Mouse (Mus musculus): ENCODE measurements at regions not wholly inside any gene's neighbourhood (a gene's known extent, or its start where the extent isn't known, plus 50 kb on each side); places are given as distances from the start of the nearest gene placed in this dataset.
"Not testable (repeated sequence)": the region's sequence is repeated elsewhere in the genome, so short reads cannot be mapped to it uniquely, and the experiment has no call there.

DNA sequence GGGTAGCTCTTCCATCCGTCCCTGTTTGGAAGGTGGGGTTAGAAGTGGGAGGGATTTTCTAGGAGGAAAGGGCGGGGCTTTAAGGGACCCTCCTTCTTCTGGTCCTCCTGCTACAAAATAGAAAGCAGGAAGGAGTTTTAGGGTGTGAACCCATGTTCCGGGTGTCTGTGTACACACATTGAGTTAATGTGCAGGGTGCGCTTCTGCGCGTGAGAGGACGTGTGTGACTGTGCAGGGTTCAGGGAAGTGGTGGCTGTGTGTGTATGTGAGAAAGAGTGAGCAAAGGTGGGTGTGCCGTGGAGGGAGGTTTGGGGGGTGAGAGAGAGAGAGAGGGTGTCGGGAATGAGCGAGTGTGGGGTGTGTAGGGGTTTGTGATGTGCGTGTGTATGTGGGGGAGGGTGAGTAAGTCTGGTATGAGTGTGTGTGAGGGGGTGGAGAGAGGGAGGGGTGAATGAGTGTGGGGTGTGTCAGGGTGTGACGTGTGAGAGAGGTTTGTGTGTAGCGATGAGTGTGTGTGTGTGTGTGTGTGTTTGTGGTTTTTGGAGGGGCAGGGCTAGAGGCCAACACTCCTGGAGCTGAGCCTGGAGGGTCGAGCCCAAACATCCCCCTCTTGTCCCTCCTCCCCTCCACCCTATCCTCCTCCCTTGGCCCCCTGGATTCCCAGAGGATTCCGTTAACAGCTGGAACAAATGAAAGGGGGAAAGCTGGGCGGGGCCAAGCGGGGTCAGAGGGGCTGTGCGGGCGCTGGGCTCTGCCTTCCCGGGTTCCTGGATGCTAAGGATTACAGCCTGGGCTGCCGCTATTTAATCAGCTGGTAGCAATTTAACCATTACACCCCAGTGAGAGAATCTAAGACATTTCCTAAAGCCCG, 95.3 kb upstream of the Med13l start:
- peak in 1 of 2 experiments; percentile 17 for DNase-seq

DNA sequence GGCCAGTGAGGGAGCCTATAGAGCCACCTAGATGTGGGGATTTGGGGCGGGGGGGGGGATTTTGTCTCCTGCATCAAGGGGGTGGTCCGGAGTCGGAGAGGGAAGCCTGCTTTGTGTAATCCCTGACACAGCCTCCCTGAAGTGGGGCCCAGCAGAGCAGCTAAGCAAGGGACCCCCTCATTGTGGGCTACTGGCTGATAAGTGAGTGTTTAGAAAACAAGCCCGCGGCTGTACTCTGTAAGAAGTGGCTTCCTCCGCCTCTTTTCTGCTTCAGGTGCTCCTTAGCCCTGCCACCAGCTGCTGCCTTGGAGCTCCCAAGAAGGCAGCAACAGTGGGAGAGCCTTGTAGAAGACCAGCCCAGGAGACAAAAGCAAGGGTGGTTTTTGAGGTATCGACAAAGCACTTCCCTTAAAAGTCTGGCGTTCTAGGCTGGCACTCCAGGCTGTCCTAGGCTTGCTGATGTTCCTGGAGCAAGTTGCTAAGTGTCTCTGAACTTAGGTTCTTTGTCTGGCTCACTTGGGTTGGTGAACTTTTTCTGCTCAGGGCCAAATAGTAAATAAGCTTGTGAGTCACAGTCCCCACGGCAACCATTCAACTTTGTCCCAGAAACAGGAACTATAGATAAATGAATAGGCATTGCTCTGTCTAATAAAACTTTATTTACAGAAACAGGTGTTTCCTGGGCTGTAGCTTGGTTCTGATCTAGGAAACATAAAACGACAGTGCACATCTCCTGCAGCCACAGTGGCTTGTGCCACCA, 94.3 kb upstream of the Med13l start:
- DNase-seq, result no peak

DNA sequence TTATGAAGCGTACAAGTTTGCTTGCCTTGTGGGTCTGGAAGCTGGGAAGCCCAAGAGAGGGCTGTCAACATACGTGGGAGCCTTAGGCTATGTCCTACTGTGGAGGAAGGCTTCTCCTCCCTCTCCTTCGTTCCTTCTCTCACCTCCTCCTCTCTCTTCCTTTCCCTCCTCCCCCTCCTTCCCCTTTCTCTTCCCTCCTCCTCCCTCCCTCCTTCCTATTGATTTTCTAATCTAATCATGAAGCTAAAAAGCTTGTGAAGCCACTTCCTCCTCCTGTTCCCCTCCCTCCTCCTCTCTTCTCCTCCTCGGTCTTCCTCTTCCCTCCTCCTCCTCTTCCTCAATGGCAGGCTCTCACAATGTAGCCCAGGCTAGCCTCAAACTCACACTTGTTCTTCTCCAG, 91.7 kb upstream of the Med13l start:
- no peak for DNase-seq

DNA sequence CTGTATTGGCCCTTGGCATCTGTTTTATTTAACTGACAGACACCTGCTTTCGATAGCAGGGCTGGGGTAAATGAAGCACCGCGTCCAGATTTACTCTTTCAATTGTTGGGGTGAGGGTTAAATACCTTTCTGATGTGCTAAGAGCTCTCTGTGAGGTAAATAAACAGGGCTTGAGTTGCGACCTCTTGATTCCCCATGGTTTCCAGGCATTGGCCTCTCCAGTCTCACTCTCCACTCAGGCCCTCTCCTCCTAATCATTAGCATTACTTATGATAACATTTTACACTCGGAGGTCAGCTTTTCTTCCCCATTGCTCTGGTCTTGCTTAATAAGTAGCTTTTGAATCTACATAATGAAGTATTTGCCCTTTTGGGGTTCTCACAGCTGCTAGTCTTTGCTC, 88.9 kb upstream of the Med13l start:
- no peak for DNase-seq

DNA sequence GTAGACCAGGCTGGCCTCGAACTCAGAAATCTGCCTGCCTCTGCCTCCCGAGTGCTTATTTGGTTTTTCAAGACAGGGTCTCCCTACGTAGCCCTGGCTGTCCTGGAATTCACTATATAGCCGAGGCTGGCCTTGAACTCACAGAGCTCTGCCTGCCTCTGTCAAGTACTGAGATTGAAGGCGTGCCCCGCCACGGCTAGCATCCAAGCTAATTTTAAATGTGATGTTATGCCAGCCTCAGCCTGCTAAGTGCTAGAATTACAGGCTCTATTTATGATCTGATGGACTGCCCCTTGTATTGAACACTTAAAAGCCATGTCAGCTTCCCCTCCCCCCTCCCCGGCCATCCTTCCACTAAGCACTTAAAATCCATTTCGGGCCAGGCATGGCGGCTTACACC, 88.2 kb upstream of the Med13l start:
- no peak for DNase-seq

DNA sequence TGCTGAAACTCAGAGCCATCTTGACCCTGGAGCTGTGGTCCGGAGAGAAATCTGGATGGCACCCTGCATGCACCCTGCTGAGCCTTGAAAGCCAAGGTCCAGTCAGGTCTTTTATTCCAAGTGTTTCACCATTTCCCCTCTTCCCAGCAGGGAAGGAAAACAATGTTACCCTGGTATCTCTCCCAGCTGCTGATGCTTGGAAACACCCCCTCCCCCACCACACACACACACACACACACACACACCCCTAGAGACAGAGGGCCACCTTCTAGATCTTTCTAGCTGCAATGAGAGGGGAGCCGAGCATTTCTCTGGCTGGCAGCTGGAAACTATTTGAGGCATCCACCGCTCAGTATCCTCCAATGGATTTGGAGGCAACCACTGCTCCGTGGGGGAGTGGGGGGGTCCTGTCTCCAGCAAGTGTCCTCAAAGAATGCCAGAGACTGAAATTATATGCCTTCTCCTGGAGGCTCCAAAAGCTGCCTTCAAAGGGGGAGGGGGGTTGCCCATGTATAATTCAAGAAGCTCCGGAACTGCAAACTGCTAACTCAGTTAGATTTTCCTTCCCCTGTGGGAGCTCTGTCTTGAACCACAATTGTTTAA, 87.2 kb upstream of the Med13l start:
- no peak for DNase-seq

DNA sequence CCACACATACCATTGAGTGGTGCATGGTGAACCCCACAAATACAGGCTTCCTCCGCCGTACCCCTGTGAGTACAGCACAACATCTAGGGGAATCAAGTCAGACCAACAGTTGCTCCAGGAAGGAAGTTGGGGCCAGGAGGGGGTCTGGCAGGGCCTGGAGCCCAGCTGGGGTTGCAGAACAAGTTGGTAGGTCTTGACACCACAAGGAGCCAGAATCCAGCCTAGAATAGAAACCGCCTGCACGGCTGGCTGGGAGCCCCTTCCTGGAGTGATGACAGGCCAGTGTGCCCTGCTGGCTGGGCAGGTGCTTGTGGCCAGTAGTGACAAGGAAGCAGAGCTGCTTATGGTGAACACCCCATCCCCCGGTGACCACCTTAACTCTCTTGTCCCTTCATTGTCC, 83.9 kb upstream of the Med13l start:
- DNase-seq, result no peak

DNA sequence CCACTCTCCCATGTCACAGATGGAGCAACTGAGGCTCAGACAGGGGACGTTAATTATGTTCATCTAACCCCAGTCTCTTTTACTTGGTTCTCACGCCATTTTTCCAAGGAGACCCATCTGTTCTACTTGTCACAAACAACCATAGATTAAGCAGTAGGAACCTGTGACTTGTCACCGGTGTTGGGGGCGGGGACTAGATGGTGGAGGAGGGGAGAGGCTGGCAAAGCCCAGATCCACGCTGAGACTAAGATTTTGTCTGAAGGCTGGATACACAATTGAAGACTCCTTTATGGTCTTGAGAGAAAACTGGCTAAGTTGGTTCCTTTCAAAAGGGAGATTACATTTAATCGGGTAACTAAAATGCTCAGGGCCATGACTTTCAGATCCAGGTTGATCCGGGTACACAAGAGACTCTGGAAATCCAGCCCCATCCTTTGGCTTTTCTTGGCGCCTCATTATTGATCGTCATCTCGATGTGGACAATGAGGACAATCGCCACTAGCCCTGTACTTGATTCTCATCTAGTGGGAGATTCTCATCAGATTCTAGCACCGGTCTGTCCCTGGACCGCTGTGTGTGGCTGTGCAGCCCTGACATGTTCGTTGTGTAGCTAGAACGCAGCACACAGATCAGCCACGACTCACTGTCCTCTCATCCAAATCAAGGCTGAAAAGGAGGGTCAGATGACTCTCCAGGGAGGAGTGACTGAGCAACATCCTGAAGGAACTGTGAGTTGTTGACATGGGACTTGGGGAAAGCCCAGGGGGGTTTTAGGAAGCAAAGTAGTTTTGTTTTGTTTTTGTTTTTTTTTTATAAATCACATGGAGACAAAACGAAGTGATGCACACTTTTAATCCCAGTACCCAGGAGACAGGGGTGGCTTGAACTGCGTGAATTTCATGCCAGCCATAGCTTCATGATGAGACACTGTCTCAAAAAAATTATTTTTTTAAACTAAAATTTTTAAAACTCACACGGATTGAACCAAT, 83.1 kb upstream of the Med13l start:
- no peak for DNase-seq

DNA sequence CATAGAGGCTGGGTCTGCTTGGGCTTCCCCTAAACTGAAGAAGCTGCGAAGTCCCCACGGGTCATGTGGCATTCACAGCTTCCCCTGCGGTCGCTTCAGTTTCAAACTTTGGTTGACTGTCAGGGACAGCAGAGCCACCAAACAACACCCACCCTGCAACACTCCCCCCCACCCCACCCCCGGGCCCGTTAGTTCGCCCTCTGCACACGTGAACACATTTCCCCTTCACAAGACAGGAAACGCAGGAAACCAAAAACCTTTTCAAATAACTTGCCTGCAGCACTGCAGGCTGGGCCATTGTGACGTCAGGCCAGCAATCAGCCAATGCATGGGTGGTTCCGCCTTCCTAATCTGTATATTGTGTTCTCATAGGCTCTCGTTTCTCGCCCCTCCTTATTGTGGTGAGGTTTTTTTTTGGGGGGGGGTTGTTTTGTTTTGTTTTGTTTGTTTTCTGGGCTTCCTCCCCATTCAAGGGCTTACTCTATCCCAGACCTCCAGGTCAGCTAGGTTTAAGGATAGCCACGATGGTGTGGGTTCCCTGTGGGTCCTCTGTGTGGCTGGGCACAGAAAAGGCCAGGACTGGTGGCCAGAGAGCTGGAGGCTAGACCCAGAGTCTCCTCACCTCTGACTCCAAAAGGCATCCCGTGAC, 82.2 kb upstream of the Med13l start:
- peak; percentile 50 to 66 for DNase-seq

DNA sequence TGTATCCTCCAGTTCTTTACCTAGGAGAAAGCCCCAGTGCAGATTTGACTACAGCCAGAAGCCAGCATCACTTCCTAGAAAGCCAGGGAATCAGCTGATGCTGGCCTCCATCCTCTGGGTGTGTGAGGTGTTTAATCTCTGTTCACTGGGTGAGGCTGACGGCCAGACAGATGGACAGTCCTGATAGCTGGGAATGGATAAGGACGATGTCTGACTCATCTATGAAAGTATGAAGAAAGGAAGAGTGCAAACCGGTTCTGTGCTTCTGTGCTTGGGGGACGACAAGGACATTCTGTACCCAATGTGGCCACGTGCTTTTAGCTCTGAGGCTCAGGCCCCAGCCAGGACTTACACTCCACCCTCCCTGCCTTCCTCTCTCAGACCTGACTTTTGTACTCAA, 80.5 kb upstream of the Med13l start:
- no peak for DNase-seq

DNA sequence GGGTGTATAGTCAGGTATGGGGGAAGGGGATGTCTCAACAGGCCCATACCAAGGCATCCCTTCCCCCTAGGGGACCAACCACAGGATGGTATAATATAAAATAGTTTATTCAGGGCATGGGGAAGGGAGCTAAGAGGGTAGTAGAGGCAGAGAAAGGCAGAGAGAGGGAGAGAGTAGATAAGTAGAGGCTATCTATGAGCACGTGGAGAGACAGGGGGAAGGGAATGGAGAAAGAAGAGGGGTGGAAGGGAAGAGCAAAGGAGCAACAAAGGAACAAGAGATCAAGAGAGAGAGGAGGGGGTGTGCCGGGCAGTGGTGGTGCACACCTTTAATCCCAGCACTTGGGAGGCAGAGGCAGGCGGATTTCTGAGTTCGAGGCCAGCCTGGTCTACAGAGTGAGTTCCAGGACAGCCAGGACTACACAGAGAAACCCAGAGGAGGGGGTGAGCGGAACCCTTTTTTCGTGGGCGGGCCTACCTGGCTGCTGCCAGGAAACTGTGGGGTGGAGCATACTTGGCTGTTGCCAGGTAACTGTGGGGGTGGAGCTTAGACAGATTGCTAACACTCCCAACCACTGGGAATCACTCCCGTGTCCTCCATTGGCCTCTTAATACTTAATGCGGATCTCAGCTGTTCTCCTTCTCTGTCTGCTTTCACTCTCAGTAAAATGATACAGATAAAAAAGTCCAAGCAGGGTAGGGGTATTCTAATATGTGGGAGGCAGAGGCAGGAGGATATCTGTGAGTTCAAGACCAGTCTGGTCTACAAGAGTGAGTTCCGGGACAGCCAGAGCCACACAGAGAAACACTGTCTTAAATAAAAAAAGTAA, 79.3 kb upstream of the Med13l start:
- no peak for DNase-seq

DNA sequence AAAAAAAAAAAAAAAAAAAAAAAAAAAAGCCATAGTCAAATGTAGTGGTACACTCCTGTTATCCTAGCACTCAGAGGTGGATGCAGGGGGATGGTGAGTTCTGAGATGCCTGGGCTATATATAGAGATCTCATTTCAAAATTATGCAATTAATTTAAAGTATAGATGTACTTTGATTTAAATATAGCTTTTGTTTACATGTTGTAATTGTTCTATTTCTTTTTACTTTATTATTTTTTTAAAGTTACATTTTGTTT, 78.8 kb upstream of the Med13l start:
- DNase-seq, result no peak

DNA sequence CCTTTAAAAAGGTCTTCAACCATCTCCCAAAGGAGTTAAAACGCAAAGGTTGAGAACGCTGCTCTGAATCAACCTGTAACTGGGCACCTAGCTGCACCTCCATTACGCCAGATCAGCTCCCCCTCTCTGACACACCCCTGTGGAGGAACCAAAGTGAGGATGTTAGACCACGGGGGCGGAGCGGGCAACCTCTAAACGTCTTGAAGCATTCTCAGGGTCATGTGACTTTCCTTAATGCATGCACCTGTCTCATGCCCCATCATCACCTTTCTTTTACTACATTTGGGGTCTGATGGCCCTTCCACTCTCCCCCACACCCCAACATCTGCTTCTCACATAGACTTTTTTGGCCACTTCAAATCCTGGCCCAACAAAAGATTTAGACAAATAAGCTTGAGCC, 77.9 kb upstream of the Med13l start:
- no peak for DNase-seq

DNA sequence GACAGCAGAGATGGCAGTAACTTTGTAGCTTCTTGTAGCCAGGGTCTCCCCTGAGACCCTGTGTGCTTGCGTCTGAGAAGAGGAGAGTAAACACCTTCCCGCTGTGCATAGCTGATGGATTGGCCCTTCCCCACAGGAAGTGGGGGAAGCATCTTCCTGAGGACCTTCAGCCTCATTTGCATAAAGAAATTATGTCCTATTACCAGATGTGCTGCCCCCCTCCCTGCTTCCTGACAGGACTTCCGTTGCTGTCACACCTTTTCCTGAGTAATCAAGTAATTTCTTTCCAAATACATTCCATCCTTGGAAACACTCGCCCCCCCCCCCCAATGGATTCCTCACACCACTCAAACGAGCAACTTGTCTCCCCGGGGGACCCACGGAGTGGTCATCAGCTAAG, 77.5 kb upstream of the Med13l start:
- peak; percentile 23 to 32 for DNase-seq

DNA sequence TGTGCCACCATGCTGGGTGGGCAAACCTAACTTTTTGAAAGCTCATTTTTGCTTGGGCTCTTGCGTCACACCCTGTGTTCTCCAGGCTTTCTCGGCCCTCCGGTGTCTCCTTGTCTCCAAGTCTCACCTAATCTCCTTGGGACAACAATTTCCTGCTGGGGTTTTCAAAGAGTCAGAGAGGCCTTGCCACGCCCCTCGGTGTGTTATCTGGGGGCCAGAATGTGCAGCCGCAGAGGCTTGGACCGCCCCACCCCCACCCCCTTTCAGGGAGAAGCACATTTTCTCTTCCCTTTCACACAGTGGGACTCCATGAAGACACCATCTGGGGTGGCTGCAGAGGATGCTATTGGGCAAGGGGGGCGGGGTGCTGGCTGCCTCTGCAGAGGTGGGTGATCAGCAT, 76.9 kb upstream of the Med13l start:
- no peak for DNase-seq

DNA sequence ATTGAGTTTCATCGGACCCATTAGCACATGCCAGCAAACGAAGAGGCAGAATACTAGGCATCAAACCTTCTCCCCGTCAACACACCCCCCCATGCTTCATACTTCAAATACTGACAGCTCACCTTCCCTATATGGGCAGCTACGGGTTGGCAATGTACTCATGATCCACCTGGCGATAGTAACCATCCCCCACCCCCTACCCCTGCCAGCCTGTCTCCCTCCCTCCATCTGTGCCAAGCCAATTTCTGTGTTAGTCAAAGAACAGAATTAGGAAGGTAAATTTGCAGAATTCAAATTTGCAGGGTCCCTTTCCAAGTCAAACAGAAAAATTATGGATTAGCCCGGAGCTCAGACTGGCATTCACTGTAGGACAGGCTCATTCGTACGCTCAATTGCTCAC, 75.3 kb upstream of the Med13l start:
- no peak for DNase-seq

DNA sequence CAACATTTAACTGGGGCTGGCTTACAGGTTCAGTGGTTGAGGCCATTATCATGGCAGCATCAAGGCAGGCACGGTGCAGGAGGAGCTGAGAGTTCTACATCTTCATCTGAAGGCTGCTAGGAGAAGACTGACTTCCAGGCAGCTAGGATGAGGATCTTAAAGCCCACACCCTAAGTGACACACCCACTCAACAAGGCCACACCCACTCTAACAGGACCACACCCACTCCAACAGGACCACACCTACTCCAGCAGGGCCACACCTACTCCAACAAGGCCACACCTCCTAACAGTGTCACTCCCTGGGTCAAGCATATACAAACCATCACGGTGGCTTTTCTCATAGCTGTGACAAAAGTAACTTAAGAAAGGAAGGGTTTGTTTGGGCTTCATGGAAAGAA, 68.0 kb upstream of the Med13l start:
- DNase-seq, result not testable (repeated sequence)

DNA sequence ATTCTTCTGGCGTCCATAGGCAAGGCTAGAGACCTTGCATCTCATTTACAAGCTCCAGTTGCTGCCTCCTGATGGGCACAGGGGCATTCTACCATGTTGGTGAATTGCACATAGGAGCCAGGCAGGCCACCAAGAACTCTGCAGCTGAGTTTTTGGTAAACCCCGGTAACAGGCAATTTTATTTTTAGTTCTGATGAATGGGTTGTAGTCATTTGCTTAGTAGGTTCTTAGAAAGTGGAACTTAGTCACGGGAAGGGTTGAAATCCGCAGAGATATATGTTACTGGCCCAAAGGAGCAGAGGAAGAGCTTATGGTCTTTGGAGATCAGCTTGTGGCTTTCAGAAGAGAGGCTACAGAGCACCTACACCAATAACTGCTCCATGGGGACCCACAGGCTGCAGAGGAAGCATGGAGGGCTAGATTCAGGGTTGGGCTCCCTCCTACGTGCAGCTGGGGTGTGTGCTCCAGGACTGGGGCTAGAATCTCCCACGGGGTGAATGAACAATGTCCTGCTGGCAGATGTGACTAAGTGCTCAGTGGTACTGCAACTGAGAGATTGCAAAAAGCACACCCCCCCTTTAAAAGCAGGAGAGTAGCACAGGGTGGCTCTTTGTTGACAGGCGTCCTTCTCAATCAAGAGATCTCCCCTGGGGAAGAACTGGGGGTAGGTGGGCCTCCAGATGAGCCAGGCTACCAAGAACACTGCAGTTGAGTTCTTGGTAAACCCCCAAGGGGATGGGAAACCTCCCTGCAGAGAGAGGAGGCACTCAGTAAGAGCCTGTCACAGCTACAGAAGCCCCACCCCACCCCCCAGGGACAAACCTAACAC, 65.6 kb upstream of the Med13l start:
- no peak for DNase-seq

DNA sequence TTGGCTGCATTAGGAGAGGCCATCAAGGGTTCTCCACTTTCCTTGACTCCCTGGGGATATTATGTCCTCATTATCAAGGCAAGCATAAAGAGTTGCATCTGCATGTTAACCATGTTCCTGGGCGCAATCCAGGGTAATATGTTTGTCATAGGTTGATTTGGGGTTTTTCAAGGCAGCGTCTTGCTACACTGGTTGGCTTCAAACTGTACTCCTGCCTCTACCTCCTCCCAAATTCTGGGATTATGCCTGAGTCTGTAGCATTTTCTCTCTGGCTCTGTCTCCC, 65.1 kb upstream of the Med13l start:
- no peak for DNase-seq

DNA sequence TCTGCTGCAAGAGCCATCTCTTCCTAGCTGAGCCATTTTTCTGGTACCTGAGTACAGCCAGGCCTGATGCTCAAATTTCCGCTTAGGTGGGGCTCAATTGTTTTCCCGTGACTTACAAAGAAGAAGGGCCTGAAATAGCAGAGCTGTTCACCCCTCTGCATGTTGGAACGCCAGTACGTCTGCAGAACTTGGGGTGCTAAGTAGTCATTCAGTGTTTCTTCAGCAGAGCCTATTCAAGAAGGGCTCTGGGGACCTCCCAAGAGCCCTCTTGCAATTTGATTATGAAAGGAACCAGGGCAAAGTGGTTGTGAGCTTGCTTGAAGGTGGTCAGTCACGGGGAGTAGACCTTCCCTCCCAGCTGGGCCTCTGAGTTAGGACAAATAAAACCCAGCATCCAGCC, 58.9 kb upstream of the Med13l start:
- DNase-seq, result no peak

DNA sequence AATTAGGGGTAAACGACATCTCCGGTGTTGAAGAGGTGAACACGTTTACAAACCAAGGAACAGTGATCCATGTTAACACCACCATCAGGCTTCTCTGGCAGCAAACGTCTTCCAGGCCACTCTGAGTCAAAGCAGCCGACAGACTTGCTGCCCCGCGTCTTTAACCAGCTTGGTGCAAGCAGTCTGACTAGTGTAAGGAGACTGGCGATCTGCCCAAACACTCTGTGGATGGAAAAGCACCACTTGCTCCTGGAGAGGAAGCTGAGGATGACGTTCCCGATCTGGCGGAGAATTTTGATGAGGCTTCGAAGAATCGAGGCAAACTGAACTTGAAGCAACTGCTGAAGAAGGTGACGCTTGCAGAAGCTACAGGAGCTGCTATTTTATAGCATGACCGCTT, 57.5 kb upstream of the Med13l start:
- peak in 1 of 2 experiments; percentile 11 for DNase-seq
